Mouse (Mus musculus) cerebellum, postnatal 14 days (tissue): Measurements from ENCODE around the gene Fignl2.
A peak's percentile ranks its signal among the peaks of the same experiment; 100 is the strongest.

Experiments
- DNase-seq, 2 experiments: peaks; one replicate each; pipeline ENCODE4 v3.0.0; 2021; ENCODE audit warnings: mixed read lengths in 2 of 2

Fignl2 gene

GRCm38 (mm10) chr15:101092829-101093648 lies 14.7 kb upstream of the Fignl2 start:
- peak; percentile 41 to 58 for DNase-seq

GRCm38 (mm10) chr15:101092121-101092828 lies 13.9 kb upstream of the Fignl2 start:
- DNase-seq = no peak

GRCm38 (mm10) chr15:101091551-101091950 lies 13.2 kb upstream of the Fignl2 start:
- DNase-seq = no peak

- no peak for DNase-seq
Observed at GRCm38 (mm10) chr15:101088291-101088690, 9.9 kb upstream of the Fignl2 start.

- peak; percentile 51 to 59 for DNase-seq
Observed at GRCm38 (mm10) chr15:101086956-101087355, 8.6 kb upstream of the Fignl2 start.

- no peak for DNase-seq
Observed at GRCm38 (mm10) chr15:101086451-101086850, 8.1 kb upstream of the Fignl2 start.

GRCm38 (mm10) chr15:101084499-101084898 lies 6.1 kb upstream of the Fignl2 start:
- no peak for DNase-seq

GRCm38 (mm10) chr15:101082236-101082635 lies 3.9 kb upstream of the Fignl2 start:
- no peak for DNase-seq

- no peak for DNase-seq
Observed at GRCm38 (mm10) chr15:101081035-101081548, 2.7 kb upstream of the Fignl2 start.

GRCm38 (mm10) chr15:101080031-101080520 lies 1.7 kb upstream of the Fignl2 start:
- DNase-seq = no peak

- DNase-seq = peak; percentile 58 to 59
Observed at GRCm38 (mm10) chr15:101078731-101079156, 377 bp upstream of the Fignl2 start.

GRCm38 (mm10) chr15:101077001-101077812 lies 1.2 kb downstream of the Fignl2 start:
- no peak for DNase-seq

- DNase-seq = peak; percentile 52 to 76
Observed at GRCm38 (mm10) chr15:101076071-101077000, 2.0 kb downstream of the Fignl2 start.

GRCm38 (mm10) chr15:101075656-101076055 lies 2.7 kb downstream of the Fignl2 start:
- DNase-seq = no peak

- peak in 1 of 2 experiments; percentile 50 for DNase-seq
Observed at GRCm38 (mm10) chr15:101075150-101075549, 3.2 kb downstream of the Fignl2 start.

- DNase-seq = no peak
Observed at GRCm38 (mm10) chr15:101074067-101074466, 4.3 kb downstream of the Fignl2 start.

- DNase-seq = no peak
Observed at GRCm38 (mm10) chr15:101072736-101073135, 5.6 kb downstream of the Fignl2 start.

- no peak for DNase-seq
Observed at GRCm38 (mm10) chr15:101070762-101071161, 7.6 kb downstream of the Fignl2 start.

GRCm38 (mm10) chr15:101069641-101070190 lies 8.7 kb downstream of the Fignl2 start:
- no peak for DNase-seq

- DNase-seq = no peak
Observed at GRCm38 (mm10) chr15:101068671-101069070, 9.7 kb downstream of the Fignl2 start.

GRCm38 (mm10) chr15:101068029-101068428 lies 10.3 kb downstream of the Fignl2 start:
- DNase-seq = no peak
